Mouse (Mus musculus): ENCODE results near the gene Trex1. TPM values are rescaled to one million over a fixed set of nuclear protein-coding genes. Genes with fewer than 3 reads are reported as not detected.
A peak's percentile ranks its signal among the peaks of the same experiment; 100 is the strongest.

The Trex1 gene
- total RNA-seq, 2 experiments from 2014 or later, result 11.7 to 15.3 TPM

GRCm38 (mm10) chr9:109028421-109028820 lies 31.1 kb downstream of the Trex1 start:
- Histone ChIP-seq H3K4me3 (no peak overlapping the region), H3K27ac (no peak overlapping the region)
- intact Hi-C loops (cut with DNase I), result no loop called here
- no peak for TF ChIP-seq CTCF (IDR thresholded peaks at IDR 0.05)
- no peak for DNase-seq (ENCODE audit: extremely low spot score in 1 of 2, low spot score in 2 of 2)

GRCm38 (mm10) chr9:109027521-109027920 lies 32.0 kb downstream of the Trex1 start:
- Histone ChIP-seq H3K4me3 (no peak overlapping the region), H3K27ac (no peak overlapping the region)
- no peak for TF ChIP-seq CTCF (IDR thresholded peaks at IDR 0.05)
- no peak for DNase-seq (ENCODE audit: extremely low spot score in 1 of 2, low spot score in 2 of 2)
- intact Hi-C loops (cut with DNase I), result no loop called here

- peak in 1 of 2 experiments; percentile 51 for DNase-seq (ENCODE audit: extremely low spot score in 1 of 2, low spot score in 2 of 2)
- peak overlapping the region; percentile 82 for H3K27ac ChIP-seq
These were observed 36.5 kb downstream of the Trex1 start for GRCm38 (mm10) chr9:109022866-109023685.

GRCm38 (mm10) chr9:109021428-109021827 lies 38.1 kb downstream of the Trex1 start:
- Histone ChIP-seq H3K4me3 (no peak overlapping the region), H3K27ac (peak overlapping the region; percentile 82)
- no peak for DNase-seq (ENCODE audit: extremely low spot score in 1 of 2, low spot score in 2 of 2)
- TF ChIP-seq CTCF (IDR thresholded peaks at IDR 0.05), result no peak
- intact Hi-C loops (cut with DNase I), result no loop called here

More at GRCm38 (mm10) chr9:109022866-109023685, 36.5 kb downstream of the Trex1 start:
- TF ChIP-seq CTCF (IDR thresholded peaks at IDR 0.05), result no peak
- H3K4me3 ChIP-seq, result no peak overlapping the region
- intact Hi-C loops (cut with DNase I), result loop anchor here (2.0 kb wide), 1 partner anchor 14 kb away; no protein-coding TSS in a partner anchor

GRCm38 (mm10) chr9:109016973-109017604 lies 42.4 kb downstream of the Trex1 start:
- intact Hi-C loops (cut with DNase I), result no loop called here

GRCm38 (mm10) chr9:109015397-109015796 lies 44.1 kb downstream of the Trex1 start:
- intact Hi-C loops (cut with DNase I), result no loop called here
- Histone ChIP-seq H3K4me3 (no peak overlapping the region), H3K27ac (no peak overlapping the region)
- TF ChIP-seq CTCF (IDR thresholded peaks at IDR 0.05), result no peak
- no peak for DNase-seq (ENCODE audit: extremely low spot score in 1 of 2, low spot score in 2 of 2)

More at GRCm38 (mm10) chr9:109016973-109017604, 42.4 kb downstream of the Trex1 start:
- no peak for TF ChIP-seq CTCF (IDR thresholded peaks at IDR 0.05)
- Histone ChIP-seq H3K27ac (peak overlapping the region; percentile 20; the same call in 1 of the 2 replicates), H3K4me3 (no peak overlapping the region)
- DNase-seq (ENCODE audit: extremely low spot score in 1 of 2, low spot score in 2 of 2), result no peak

GRCm38 (mm10) chr9:109010316-109010690 lies 49.2 kb downstream of the Trex1 start:
- intact Hi-C loops (cut with DNase I), result no loop called here
- H3K27ac ChIP-seq, result peak overlapping the region; percentile 83; the same call in 1 of the 2 replicates
- no peak overlapping the region for H3K4me3 ChIP-seq
- no peak for DNase-seq (ENCODE audit: extremely low spot score in 1 of 2, low spot score in 2 of 2)
- TF ChIP-seq CTCF (IDR thresholded peaks at IDR 0.05), result no peak

GRCm38 (mm10) chr9:109009636-109010315 lies 49.8 kb downstream of the Trex1 start:
- peak; percentile 39 to 56 for DNase-seq (ENCODE audit: extremely low spot score in 1 of 2, low spot score in 2 of 2)
- Histone ChIP-seq H3K4me3 (no peak overlapping the region), H3K27ac (peak overlapping the region; percentile 83)
- intact Hi-C loops (cut with DNase I), result loop anchor here (1.0 to 10.0 kb wide), 3 partner anchors 13 to 595 kb away; no protein-coding TSS in a partner anchor
- no peak for TF ChIP-seq CTCF (IDR thresholded peaks at IDR 0.05)

GRCm38 (mm10) chr9:109008994-109009635 lies 50.4 kb downstream of the Trex1 start:
- Histone ChIP-seq H3K27ac (peak overlapping the region; percentile 83), H3K4me3 (no peak overlapping the region)
- intact Hi-C loops (cut with DNase I), result loop anchor here (1.0 to 10.0 kb wide), 3 partner anchors 14 to 596 kb away; no protein-coding TSS in a partner anchor
- DNase-seq (ENCODE audit: extremely low spot score in 1 of 2, low spot score in 2 of 2), result no peak
- no peak for TF ChIP-seq CTCF (IDR thresholded peaks at IDR 0.05)

GRCm38 (mm10) chr9:109008081-109008480 lies 51.5 kb downstream of the Trex1 start:
- intact Hi-C loops (cut with DNase I), result loop anchor here (2.0 to 10.0 kb wide), 2 partner anchors 15 to 597 kb away; no protein-coding TSS in a partner anchor
- H3K4me3 ChIP-seq, result no peak overlapping the region

More at GRCm38 (mm10) chr9:109008081-109008480, 51.5 kb downstream of the Trex1 start:
- H3K27ac ChIP-seq, result peak overlapping the region; percentile 83
- no peak for DNase-seq (ENCODE audit: extremely low spot score in 1 of 2, low spot score in 2 of 2)
- no peak for TF ChIP-seq CTCF (IDR thresholded peaks at IDR 0.05)

Other genes starting within 250 kb of the Trex1 start
- 10 to 100 TPM; 65.1 to 75.0 TPM for gene Celsr3, start 233.4 kb downstream of the Trex1 start, total RNA-seq (2021)
- 10 to 100 TPM; 17.1 to 17.8 TPM for gene Slc26a6, start 206.5 kb downstream of the Trex1 start, total RNA-seq (2021)
- gene Tmem89, start 145.1 kb downstream of the Trex1 start, total RNA-seq (2021), result not detected
- gene Uqcrc1, start 123.1 kb downstream of the Trex1 start, total RNA-seq (2021), result 100 to 1,000 TPM; 358 to 364 TPM
- 1 to 10 TPM; 2.8 to 4.0 TPM for gene Col7a1, start 106.1 kb downstream of the Trex1 start, total RNA-seq (2021)
- gene Ucn2, start 73.7 kb downstream of the Trex1 start, total RNA-seq (2021), result under 1 TPM; 0.40 to 0.41 TPM
- gene Pfkfb4, start 68.0 kb downstream of the Trex1 start, total RNA-seq (2021), result 10 to 100 TPM; 15.8 to 17.7 TPM
- 10 to 100 TPM; 71.6 to 77.5 TPM for gene Shisa5, start 21.2 kb downstream of the Trex1 start, total RNA-seq (2021)
- 10 to 100 TPM; 28.0 to 28.3 TPM for gene Atrip, start 14.4 kb upstream of the Trex1 start, total RNA-seq (2021)
- gene Ccdc51, start 22.8 kb upstream of the Trex1 start, total RNA-seq (2021), result 1 to 10 TPM; 8.0 to 8.6 TPM
- gene Tma7, start 22.9 kb upstream of the Trex1 start, total RNA-seq (2021), result 100 to 1,000 TPM; 312 to 332 TPM
- 10 to 100 TPM; 65.0 to 70.5 TPM for gene Plxnb1, start 35.7 kb upstream of the Trex1 start, total RNA-seq (2021)
- gene Fbxw21, start 102.3 kb upstream of the Trex1 start, total RNA-seq (2021), result not detected
- gene Fbxw13, start 136.2 kb upstream of the Trex1 start, total RNA-seq (2021), result not detected
- gene Fbxw20, start 175.0 kb upstream of the Trex1 start, total RNA-seq (2021), result not detected
- not detected for gene Fbxw14, start 227.9 kb upstream of the Trex1 start, total RNA-seq (2021)